Mouse (Mus musculus): ENCODE measurements around the gene Hnrnpa1. TPM values are rescaled to one million over a fixed set of nuclear protein-coding genes. Genes with fewer than 3 reads are reported as not detected.
"Not testable (repeated sequence)": the region's sequence is repeated elsewhere in the genome, so short reads cannot be mapped to it uniquely, and the experiment has no call there.

The Hnrnpa1 gene
- total RNA-seq, 4 experiments from 2014 or later, result 134 to 164 (median 150) TPM

DNA sequence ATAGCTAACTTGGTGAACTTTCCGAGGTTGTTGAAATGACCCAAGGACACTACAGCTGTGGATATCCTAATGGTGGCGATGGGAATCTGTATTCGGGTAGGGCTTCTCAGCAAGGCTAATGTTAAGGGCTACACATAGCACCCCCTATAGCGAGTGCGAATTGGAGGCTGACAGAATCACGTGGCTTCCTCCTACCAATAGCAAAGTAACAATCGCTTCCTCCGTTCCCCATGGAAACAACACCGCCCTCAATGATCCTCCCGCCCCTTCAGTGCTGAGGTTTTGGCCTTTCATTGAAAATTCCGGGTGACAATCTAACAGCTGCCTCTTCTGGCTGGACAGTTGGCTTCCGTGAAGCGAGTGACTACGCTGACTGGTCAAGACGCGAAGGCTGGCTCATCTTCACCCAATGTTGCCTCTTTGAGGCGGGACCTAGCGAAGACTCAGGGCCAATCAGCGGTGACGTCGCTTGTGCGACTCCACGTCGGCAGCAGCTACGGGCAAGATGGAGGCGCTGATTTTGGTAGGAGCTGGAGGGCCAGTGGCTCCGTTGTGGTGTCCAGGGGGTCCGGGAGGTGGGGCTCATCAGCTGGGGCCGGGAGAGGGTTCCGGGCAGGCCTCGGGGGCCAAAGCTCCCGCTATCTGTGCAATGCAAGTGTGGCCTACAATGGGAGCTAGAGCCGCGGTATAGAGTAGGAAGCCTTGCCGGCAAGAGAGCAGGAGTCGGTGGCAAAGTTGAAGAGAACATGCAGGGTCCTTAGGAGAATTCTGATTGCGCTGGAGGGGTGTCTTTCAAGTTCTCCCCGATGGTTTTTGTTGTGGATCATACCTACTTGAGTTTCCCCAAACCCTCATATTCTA is 32.4 kb downstream of the Hnrnpa1 start, which contains the start of gene Copz1:
Gene Copz1 (plus strand): TSS at position 296 of the 861 bp plus-strand sequence.
- DNase-seq (ENCODE audit: low spot score), result peak; percentile 98

DNA sequence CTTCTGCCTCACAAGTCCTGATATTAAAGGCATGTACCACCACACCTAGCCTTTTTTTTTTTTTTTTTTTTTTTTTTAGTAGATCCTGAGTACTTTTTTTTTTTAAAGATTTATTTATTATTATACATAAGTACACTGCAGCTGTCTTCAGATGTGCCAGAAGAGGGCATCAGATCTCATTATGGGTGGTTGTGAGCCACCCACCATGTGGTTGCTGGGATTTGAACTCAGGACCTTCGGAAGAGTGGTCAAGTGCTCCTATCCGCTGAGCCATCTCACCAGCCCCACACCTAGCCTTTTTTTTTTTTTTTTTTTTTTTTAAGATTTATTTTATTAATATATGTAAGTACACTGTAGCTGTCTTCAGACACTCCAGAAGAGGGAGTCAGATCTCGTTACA is 35.7 kb downstream of the Hnrnpa1 start:
- DNase-seq (ENCODE audit: low spot score), result not testable (repeated sequence)

DNA sequence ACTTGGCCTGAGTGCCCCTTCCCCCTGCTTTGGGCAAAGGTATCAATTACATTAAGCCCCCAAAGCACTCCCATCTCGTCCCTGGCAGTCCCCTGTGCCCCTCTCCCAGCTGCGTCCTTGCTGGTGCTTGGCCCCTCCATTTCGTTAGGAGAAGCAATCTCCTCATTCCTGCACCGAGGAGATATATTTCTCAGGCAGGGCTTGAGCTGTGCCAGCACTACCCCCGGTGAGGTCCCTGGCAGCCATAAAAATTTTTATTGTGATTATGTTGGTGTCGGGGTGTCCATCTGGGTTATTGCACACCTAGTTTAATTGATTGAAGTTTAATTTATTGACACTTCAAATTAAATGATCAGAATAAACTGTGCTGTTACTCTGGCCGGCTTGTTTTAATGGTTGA is 37.7 kb downstream of the Hnrnpa1 start:
- DNase-seq (ENCODE audit: low spot score), result no peak

DNA sequence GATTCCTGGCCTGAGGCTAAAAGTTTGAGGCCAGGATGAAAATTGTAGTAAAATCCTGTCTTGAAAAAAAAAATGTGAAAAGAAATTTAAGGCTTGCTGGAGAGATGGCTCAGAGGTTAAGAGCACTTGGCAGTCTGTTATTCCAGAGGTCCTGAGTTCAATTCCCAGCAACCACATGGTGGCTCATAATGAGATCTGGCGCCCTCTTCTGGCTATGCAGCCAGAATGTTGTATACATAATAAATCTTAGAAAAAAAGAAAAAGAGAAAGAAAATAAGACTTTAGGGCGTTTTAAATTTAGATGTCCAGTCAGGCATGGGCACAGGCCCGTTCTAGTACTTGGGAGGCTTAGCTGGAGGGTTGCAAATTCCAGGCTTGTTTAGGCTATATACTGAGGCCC is 39.5 kb downstream of the Hnrnpa1 start:
- no peak for DNase-seq (ENCODE audit: low spot score)

DNA sequence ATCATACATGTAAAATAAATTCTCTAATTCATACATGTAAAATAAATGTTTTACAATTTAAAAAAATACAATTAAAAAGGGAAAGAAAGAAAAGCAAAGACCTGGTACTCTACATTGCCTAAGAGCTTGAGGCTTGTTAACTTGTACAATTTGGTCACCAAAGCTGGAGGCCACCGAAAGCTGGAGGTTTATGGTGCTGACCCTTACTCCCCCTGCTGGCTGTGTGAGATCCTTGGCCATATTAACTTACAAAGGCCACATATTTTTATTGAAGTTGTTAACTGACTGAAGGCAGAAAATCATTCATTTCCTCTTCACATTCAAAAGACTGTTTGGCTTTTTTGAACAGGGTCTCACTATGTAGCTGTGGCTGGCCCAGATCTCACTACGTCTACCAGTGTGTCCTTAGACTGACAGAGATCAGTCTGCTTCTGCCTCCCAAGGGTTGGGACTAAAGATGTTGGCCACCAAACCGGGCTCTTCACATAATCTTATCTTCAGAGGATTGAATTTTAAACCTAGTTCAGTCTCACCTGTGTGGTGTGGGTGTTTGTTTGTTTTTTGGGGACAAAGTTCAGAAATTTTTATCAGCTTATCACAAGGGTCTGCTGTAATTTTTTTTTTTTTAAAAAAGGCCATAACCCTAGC is 40.7 kb downstream of the Hnrnpa1 start:
- DNase-seq (ENCODE audit: low spot score), result no peak

DNA sequence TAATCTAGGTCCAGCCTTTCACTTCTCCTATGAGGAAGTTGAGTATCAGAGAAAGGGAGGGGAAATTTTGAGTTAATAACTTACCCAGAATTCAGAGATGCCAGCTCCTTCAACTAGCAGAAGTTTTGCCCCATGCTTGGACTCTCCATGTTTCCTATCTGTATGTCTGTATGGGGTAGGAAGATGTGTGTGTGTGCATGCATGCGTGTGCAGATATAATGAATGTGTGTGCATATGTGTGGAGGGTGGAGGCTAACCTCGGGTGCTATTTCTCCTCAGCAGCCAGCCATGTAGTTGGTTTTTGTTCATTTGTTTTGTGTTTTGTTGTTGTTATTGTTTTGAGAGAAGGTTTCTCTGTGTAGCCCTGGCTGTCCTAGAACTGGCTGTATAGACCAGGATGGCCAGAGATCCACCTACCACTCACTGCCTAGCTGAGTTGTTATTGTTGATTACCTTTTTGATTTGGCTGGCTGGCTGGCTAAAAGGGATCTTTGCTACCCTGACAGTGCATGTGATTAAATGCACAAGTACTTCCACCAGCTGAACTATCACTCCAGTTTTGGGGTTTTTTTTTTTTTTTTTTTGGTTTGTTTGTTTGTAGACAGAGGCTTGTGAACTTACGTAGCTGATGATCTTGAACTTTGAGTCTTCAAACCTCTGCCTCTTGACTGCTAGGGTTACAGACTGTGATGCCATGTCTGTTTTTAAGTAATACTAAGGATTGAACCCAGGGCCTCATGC is 41.4 kb downstream of the Hnrnpa1 start:
- DNase-seq (ENCODE audit: low spot score), result no peak

DNA sequence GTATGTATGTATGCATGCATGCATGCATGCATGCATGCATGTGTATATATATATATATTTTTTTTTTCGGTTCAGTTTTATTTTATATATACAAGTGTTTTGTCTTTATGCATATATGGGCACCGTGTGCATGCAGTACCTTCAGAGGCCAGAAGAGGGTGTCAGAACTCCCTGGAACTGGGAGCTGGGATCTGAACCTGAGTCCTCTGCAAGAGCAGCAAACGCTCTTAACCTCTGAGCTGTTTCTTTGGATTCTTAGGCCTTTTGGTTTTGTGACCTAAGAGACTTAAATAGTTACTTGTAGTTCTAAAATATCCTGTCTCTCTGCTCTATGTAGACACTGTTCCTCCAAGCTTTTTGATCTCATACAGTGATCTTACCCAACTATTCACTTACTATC is 43.8 kb downstream of the Hnrnpa1 start:
- no peak for DNase-seq (ENCODE audit: low spot score)

DNA sequence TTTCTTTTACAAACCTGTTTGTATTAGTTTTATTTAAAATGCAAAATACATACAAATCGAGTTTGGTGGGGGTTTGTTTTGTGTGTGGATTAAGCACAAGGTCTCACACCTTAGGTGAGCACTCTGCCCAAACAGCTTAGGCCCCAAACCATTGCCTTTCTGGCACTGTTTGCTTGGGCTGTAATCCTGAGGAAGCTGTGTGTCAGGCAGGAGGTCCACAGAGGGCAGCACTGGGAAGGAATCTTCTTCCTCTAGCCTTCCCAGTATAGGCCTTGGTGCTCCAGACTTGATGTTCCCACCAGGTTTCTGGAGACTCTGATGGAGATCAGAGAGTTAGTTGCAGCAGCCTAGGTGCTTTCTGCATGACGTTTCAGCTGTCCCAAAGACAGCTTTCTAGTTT is 44.4 kb downstream of the Hnrnpa1 start:
- no peak for DNase-seq (ENCODE audit: low spot score)

DNA sequence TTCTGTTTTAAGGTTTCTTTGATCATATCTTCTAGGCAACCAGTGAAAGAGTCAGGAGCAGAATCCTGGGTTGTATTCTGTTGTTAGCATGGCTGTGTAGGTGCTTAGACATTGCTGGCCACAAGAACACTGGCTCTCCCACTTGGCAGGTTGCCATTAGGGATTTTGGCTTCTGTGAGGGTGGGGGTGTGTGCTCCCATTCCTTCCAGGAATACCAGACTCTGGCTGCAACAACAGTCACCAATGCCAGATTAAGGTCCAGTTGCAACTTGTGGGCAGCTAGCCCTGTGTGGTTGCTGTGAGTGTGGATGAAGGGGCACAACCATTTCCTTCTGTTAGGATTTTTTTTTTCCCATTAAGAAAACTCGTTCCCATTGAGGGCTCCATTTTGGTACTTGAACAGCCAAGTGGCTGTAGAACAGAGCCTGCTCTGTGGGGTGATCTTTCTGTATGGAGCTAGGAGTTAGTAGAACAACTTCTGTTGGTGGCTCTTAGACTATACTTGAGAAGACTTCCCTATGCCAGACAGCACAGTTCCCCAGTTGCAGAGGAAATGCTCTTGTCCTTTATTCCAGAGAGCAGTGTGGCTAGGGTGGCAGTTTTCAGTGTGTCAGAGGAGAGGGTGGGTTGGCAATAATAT is 45.7 kb downstream of the Hnrnpa1 start:
- peak; percentile 60 for DNase-seq (ENCODE audit: low spot score)

DNA sequence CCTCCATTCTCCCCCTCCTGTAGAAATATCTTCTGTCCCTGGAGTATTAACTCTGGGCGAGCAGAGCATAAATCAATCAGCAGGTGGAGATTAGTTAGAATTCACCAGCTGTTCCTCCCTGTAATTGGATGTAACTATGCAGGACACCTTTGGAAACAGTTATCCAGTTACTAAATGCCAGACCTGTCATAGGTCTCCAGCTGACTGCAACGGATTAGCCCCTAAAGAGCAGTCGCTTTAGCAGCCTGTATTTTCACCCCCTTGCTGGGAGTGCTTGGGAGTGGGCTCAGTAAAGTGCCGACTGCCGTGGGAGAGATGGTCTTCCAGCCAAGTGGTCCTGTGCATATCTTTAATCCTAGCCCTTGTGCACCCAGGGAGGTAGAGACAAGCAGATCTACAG is 49.4 kb downstream of the Hnrnpa1 start:
- DNase-seq (ENCODE audit: low spot score), result no peak

DNA sequence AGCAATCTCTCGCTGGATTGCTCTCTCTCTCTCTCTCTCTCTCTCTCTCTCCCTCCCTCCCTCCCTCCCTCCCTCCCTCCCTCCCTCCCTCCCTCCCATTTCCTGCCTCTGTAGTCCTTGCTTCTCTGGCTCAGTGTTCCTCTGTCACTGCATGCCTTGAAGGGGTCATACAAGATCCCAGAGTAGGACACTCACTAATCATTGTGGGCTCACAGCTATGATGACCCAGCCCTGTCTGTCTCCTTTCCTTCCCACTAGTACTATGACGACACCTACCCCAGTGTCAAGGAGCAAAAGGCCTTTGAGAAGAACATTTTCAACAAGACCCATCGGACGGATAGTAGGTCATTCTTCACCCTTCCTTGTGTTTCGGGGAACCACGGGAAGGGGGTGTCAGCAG is 50.2 kb downstream of the Hnrnpa1 start:
- DNase-seq (ENCODE audit: low spot score), result no peak

DNA sequence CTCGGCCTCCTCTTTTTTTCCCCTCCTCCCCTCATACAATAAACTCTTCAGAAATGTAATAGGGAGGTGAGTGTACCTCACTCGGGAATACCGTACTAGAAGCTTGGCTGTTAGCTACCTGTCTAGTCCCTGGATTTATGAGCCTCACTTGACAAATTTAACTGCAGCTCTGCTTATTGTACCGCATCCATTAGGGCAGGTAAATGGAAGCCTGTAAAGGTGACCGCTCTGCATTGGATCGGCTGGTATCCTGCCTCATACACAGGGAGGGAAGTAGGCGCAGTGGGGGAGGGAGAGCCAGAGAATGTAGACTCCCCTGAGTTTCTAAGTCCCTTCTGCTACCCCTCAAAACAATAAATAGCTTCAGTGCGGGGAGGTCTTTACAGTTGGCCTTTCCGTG is 50.6 kb downstream of the Hnrnpa1 start:
- no peak for DNase-seq (ENCODE audit: low spot score)

DNA sequence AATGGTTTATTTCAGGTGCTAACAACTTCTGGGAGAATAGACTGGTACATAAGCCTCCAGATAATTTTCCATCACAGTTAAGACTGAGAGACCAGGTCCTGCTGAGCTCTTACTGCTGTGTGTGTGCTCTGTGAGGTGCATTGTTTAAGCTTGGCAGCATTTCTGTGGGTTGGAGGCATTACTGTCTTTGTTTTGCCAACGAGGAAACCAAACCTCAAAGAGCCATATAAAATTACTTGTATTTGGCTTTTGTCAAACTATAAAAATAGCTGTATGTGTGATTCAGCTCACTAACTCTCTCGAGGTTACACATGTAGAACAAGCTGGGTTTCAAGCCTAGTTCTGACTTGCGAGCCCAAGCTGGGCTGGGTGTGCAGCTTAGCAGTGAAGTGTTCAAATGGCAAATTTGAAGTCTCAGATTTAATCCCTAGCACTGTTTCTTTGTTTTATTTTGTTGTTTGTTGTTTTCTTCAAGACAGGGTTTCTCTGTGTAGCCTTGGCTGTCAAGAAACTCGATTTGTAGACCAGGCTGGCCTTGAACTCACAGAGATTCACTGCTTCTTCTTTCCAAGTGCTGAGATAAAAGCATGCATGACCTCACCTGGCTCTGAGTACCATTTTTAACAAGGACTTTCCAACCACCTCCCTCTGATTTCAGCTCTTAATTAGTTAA is 52.6 kb downstream of the Hnrnpa1 start:
- no peak for DNase-seq (ENCODE audit: low spot score)

DNA sequence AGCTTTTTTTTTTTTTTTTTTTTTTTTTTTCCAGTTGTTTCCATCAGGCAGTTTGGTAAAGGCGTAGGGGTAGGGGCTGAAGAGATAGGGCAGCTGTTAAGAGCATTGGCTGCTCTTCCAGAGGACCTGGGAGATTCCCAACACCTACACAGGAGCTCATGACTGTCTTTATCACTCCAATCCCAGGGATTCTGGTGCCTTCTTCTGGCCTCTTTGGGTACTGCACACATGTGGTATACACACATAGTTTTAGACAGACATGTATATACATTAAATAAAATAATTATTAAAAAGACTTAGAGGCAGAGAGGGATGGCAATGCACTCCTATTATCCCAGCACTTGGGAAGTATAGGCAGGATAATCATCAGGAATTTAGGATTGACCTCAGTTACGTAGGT is 53.1 kb downstream of the Hnrnpa1 start:
- DNase-seq (ENCODE audit: low spot score), result no peak

DNA sequence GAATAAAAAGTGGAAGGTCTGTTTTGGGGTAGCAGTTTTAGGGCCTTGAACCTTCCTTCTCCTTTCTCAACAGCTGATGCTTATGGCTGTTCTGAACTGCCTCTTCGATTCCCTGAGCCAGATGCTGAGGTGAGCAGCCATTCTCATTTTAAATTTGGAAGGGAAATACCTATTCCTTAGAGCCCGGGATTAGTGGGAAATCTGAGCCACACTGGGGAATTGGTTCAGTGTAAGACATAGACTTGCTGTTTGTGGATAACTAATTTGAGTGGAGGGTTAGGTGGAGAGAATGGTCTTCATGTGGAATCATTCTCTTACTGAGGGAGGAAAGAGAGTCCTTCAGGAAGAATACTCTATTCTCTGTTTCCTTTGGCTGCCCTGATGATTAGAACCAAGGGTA is 54.4 kb downstream of the Hnrnpa1 start:
- no peak for DNase-seq (ENCODE audit: low spot score)

DNA sequence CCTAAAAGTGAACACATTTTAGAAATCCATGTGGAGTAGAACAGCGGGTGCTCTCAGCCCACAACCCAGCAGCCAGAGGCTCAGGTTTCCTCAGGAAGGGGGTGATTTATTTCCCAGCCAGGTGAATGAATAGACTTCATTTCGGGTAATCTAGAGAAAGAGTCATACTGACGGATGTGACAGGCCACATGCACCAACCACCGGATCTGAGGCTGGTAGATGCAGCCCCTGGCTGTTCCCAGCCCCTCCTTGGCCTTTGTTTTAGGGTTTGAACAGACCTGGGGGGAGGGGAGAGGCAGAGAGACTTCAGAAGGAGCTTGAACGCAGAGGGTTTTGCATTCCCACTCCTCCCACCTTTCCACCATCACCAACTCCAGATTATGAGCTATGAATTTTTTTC is 55.6 kb downstream of the Hnrnpa1 start:
- DNase-seq (ENCODE audit: low spot score), result no peak

Small RNA genes within 50 kb of the gene (microRNA-seq; reads per million reads assigned to microRNA genes)
- 86.8 reads per million, percentile 57 among the genes with 10 or more reads in this experiment for gene Mir148b

Other genes starting within 250 kb of the Hnrnpa1 start
- gene Hoxc8, start 249.8 kb upstream of the Hnrnpa1 start, total RNA-seq (2022), result not detected
- under 1 TPM in 2 of 4 experiments, not detected in 2; 0.25 to 0.62 TPM for gene Hoxc6, start 242.2 kb upstream of the Hnrnpa1 start, total RNA-seq (2022)
- gene Hoxc4, start 221.5 kb upstream of the Hnrnpa1 start, total RNA-seq (2022), result not detected
- 10 to 100 TPM; 10.4 to 16.8 (median 15.2) TPM for gene Smug1, start 73.3 kb upstream of the Hnrnpa1 start, total RNA-seq (2022)
- 10 to 100 TPM; 52.4 to 59.1 (median 57.0) TPM for gene Cbx5, start 616 bp upstream of the Hnrnpa1 start, total RNA-seq (2022)
- gene Nfe2, start 18.0 kb downstream of the Hnrnpa1 start, total RNA-seq (2022), result 1 to 10 TPM in 2 of 4 experiments, under 1 TPM in 2; 0.31 to 2.6 (median 0.88) TPM
- 10 to 100 TPM; 48.9 to 55.0 (median 49.4) TPM for gene Copz1, start 32.3 kb downstream of the Hnrnpa1 start, total RNA-seq (2022)
- not detected for gene Gpr84, start 70.2 kb downstream of the Hnrnpa1 start, total RNA-seq (2022)
- gene Zfp385a, start 99.7 kb downstream of the Hnrnpa1 start, total RNA-seq (2022), result 1 to 10 TPM; 6.7 to 9.5 (median 8.8) TPM
- gene Itga5, start 126.3 kb downstream of the Hnrnpa1 start, total RNA-seq (2022), result 10 to 100 TPM; 27.8 to 40.2 (median 33.7) TPM
- under 1 TPM in 2 of 4 experiments, not detected in 2; 0.37 to 0.54 TPM for gene Gtsf1, start 190.0 kb downstream of the Hnrnpa1 start, total RNA-seq (2022)
- not detected for gene Gtsf2, start 208.0 kb downstream of the Hnrnpa1 start, total RNA-seq (2022)
- 1 to 10 TPM; 2.6 to 5.4 (median 3.1) TPM for gene Nckap1l, start 213.4 kb downstream of the Hnrnpa1 start, total RNA-seq (2022)

Data from heart, adult 8-10 months (tissue).